Mouse (Mus musculus) neural tube, embryonic 11.5 days (tissue): ENCODE data around the gene Dbi. TPM values are rescaled to one million over a fixed set of nuclear protein-coding genes. Genes with fewer than 3 reads are reported as not detected.
A peak's percentile ranks its signal among the peaks of the same experiment; 100 is the strongest.
"Not testable (repeated sequence)": the region's sequence is repeated elsewhere in the genome, so short reads cannot be mapped to it uniquely, and the experiment has no call there.

ENCODE experiments used
- ATAC-seq: fragments of 200-750 bp; cut with Nextera tagmentation; 2 replicates; pipeline ENCODE4 v1.8.0; 2017; ENCODE audit warnings: moderate number of reproducible peaks, mild to moderate bottlenecking, moderate TSS enrichment, moderate library complexity; ENCODE audit not compliant: insufficient read depth, low FRiP score, low TSS enrichment
- DNase-seq: peaks from one replicate; pipeline ENCODE4 v3.0.0-alpha.2; 2015; ENCODE audit warnings: low spot score
- H3K27ac ChIP-seq: fragments of 300-500 bp; sonication (generic); 2 replicates; pipeline ENCODE4 v1.5.1; 2014; ENCODE audit warnings: low read depth, mild to moderate bottlenecking, low read length
- H3K27me3 ChIP-seq: fragments of 300-500 bp; sonication (generic); 2 replicates; pipeline ENCODE4 v1.6.1; 2014; ENCODE audit warnings: mild to moderate bottlenecking, low read length, mixed read lengths; ENCODE audit not compliant: control insufficient read depth, insufficient read depth
- H3K36me3 ChIP-seq: fragments of 300-500 bp; sonication (generic); 2 replicates; pipeline ENCODE4 v1.6.1; 2014; ENCODE audit warnings: mild to moderate bottlenecking, low read length, moderate library complexity, mixed read lengths; ENCODE audit not compliant: control insufficient read depth, insufficient read depth
- H3K4me1 ChIP-seq: fragments of 300-500 bp; sonication (generic); 2 replicates; pipeline ENCODE4 v1.6.1; 2014; ENCODE audit warnings: low read length, mixed read lengths; ENCODE audit not compliant: control insufficient read depth, insufficient read depth
- H3K4me2 ChIP-seq: fragments of 300-500 bp; sonication (generic); 2 replicates; pipeline ENCODE4 v1.6.1; 2014; ENCODE audit warnings: low read depth, mild to moderate bottlenecking, moderate library complexity
- H3K4me3 ChIP-seq: fragments of 300-500 bp; sonication (generic); 2 replicates; pipeline ENCODE4 v1.5.1; 2014; ENCODE audit warnings: low read depth, low read length
- H3K9ac ChIP-seq: fragments of 300-500 bp; sonication (generic); 2 replicates; pipeline ENCODE4 v1.6.1; 2014; ENCODE audit warnings: mild to moderate bottlenecking, low read length
- H3K9me3 ChIP-seq: fragments of 300-500 bp; sonication (generic); 2 replicates; pipeline ENCODE4 v1.6.1; 2016; ENCODE audit warnings: low read length; ENCODE audit not compliant: control insufficient read depth
- WGBS: fragments of 180-500 bp; shearing (Covaris S2); extraction: QIAGEN DNeasy Blood & Tissue Kit; methylation state at CpG from one replicate; pipeline ENCODE4 v1.1.7; 2014; 5-methylcytosine and 5-hydroxymethylcytosine counted together
- polyA plus RNA-seq: library from polyadenylated mRNA; unstranded; fragments of >200 nt; fragmentation: Nextera tagmentation; extraction: Ambion mirVana; gene quantifications from 2 replicates; pipeline ENCODE4 v1.2.1, GENCODE M21; 2014

The Dbi gene
- polyA plus RNA-seq, 1 experiment from 2014 or later: 1,076 TPM

GRCm38 (mm10) chr1:120099483-120099882, 21.4 kb downstream of the Dbi start:
- 65% methylated on average over 6 of the region's 6 CpGs for WGBS
- H3K36me3 ChIP-seq: no peaks in the 10 kb centered on the region
- H3K9me3 ChIP-seq: no peaks in the 10 kb centered on the region
- ATAC-seq (no peak), DNase-seq (no peak)
- H3K27ac ChIP-seq: no peak overlapping the region
- no peak overlapping the region for H3K4me3 ChIP-seq
- no peaks in the 10 kb centered on the region for H3K4me1 ChIP-seq
- H3K9ac ChIP-seq: no peak overlapping the region
- H3K4me2 ChIP-seq: no peak overlapping the region
- H3K27me3 ChIP-seq: no peaks in the 10 kb centered on the region

- DNase-seq: peak; percentile 62
- Histone ChIP-seq H3K4me2 (no peak overlapping the region), H3K27me3 (no peaks in the 10 kb centered on the region), H3K27ac (no peak overlapping the region), H3K4me3 (no peak overlapping the region), H3K9me3 (no peaks in the 10 kb centered on the region), H3K36me3 (no peaks in the 10 kb centered on the region), H3K9ac (no peak overlapping the region), H3K4me1 (no peaks in the 10 kb centered on the region)
- 17% methylated on average over 7 of the region's 7 CpGs for WGBS
- no peak for ATAC-seq
Observed at GRCm38 (mm10) chr1:120098327-120098726, 22.6 kb downstream of the Dbi start.

DNA sequence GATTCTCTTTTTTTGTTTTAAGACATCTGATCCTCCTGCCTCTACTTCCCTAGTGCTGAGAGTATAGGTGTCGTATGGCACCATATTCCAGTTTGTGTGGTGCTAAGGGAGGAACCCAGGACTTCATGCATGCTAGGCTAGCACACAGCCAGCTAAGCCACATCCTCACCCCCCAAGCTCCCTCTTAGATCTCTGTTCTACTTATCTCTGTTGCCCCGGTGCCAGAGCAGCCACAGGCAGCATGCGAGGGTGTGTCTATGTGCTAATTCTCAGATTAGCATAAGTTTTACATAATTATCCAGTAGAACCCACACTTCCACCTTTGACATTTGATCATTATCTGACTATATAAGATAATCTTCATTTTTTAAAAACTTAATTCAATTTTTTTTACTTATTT, 26.0 kb downstream of the Dbi start:
- Histone ChIP-seq H3K9me3 (no peaks in the 10 kb centered on the region), H3K27ac (no peak overlapping the region), H3K27me3 (no peaks in the 10 kb centered on the region), H3K4me3 (no peak overlapping the region), H3K4me2 (no peak overlapping the region), H3K9ac (no peak overlapping the region), H3K36me3 (no peaks in the 10 kb centered on the region), H3K4me1 (no peaks in the 10 kb centered on the region)
- ATAC-seq (no peak), DNase-seq (no peak)
- WGBS: 83% methylated on average over 3 of the region's 3 CpGs

DNA sequence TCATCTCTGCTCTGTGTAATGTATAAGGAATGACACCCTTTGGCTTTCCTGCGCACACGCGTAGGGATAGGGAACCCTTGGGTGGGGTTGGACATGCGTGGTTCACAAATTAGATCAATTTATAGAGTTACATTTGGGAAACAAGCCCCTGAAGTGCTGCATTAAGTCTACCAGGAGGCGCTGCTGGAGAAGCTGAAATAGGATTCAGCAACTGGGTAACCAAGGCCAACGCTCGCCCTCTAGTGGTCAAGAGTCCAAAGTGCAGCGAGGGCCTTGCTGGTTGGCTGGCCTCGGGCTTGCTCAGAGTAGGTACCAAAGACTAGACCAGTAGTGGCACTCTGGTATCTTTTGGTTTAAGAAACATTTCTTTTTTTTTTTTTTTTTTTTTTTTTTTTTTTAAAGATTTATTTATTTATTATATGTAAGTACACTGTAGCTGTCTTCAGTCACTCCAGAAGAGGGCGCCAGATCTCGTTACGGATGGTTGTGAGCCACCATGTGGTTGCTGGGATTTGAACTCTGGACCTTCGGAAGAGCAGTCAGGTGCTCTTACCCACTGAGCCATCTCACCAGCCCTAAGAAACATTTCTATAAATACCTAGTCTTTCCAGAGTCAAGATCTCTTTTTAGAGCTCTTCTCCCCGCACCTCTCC, 27.3 kb downstream of the Dbi start:
- not testable (repeated sequence) for H3K4me3 ChIP-seq, H3K4me2 ChIP-seq, H3K9me3 ChIP-seq, H3K36me3 ChIP-seq, H3K27ac ChIP-seq, H3K27me3 ChIP-seq, H3K9ac ChIP-seq, H3K4me1 ChIP-seq
- peak; percentile 85 for DNase-seq
- ATAC-seq: peak; percentile 46; the same call in 1 of the 2 replicates
- WGBS: 53% methylated on average over 11 of the region's 14 CpGs

GRCm38 (mm10) chr1:120090880-120091570, 29.9 kb downstream of the Dbi start:
- no peak overlapping the region for H3K27ac ChIP-seq
- WGBS: 84% methylated on average over 8 of the region's 8 CpGs
- H3K4me2 ChIP-seq: no peak overlapping the region
- ATAC-seq (no peak), DNase-seq (no peak)
- no peak overlapping the region for H3K9ac ChIP-seq
- no peak overlapping the region for H3K4me3 ChIP-seq
- no peaks in the 10 kb centered on the region for H3K36me3 ChIP-seq
- no peaks in the 10 kb centered on the region for H3K27me3 ChIP-seq
- H3K4me1 ChIP-seq: no peaks in the 10 kb centered on the region
- H3K9me3 ChIP-seq: no peaks in the 10 kb centered on the region

DNA sequence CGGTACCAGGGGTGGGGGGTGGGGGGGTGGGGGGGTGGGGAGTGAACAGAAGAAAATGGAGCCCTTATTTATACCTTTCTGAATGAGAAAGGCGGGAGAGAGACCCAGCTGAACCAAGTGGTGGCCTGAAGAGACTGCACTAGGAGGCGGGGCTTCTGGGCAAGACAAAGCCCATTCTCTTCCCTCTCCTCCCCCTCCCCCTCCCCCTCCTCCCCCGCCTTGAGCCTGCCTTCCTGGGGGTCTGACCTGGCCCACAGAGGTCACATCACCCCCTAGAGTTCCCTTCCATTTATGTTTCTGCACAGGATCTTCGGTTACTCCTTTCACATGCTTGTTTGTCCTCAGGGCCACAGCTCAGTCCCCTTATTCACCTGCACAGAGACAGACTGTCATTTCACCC, 31.7 kb downstream of the Dbi start:
- Histone ChIP-seq H3K4me2 (no peak overlapping the region), H3K4me1 (no peaks in the 10 kb centered on the region), H3K9ac (no peak overlapping the region), H3K9me3 (no peaks in the 10 kb centered on the region), H3K4me3 (no peak overlapping the region), H3K27ac (no peak overlapping the region), H3K27me3 (no peaks in the 10 kb centered on the region), H3K36me3 (no peaks in the 10 kb centered on the region)
- DNase-seq (no peak), ATAC-seq (no peak)
- 3% methylated on average over 4 of the region's 5 CpGs for WGBS

- no peak for DNase-seq
- H3K4me3 ChIP-seq: no peak overlapping the region
- no peaks in the 10 kb centered on the region for H3K4me1 ChIP-seq
Observed at GRCm38 (mm10) chr1:120086644-120087043, 34.2 kb downstream of the Dbi start.

DNA sequence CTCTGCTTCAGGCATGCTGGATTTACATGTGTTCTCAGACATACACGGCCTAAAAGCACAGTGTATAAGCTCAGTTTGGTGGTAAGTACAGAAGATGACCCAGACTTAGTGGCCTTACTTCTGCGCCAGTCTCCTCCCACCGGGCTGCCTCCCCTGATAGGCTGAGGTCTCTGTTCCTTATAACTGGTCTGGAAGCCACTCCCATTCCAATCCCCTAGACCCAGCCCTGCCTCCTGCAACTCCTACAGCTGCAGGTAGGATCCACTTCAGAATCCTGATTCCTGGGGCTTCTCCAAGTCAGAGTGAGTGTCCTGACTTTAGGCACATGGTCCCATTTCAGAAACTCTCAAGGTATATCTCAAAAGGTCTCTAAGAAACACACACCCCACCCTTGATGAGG, 35.2 kb downstream of the Dbi start:
- 69% methylated on average over 3 of the region's 3 CpGs for WGBS
- DNase-seq (no peak), ATAC-seq (no peak)
- H3K9me3 ChIP-seq: no peaks in the 10 kb centered on the region
- no peak overlapping the region for H3K4me2 ChIP-seq
- no peak overlapping the region for H3K4me3 ChIP-seq
- no peak overlapping the region for H3K9ac ChIP-seq
- no peaks in the 10 kb centered on the region for H3K27me3 ChIP-seq
- H3K36me3 ChIP-seq: no peaks in the 10 kb centered on the region
- no peaks in the 10 kb centered on the region for H3K4me1 ChIP-seq
- no peak overlapping the region for H3K27ac ChIP-seq

More at GRCm38 (mm10) chr1:120086644-120087043, 34.2 kb downstream of the Dbi start:
- H3K4me2 ChIP-seq: no peak overlapping the region
- ATAC-seq: no peak
- H3K27me3 ChIP-seq: no peaks in the 10 kb centered on the region
- H3K36me3 ChIP-seq: no peaks in the 10 kb centered on the region
- no peak overlapping the region for H3K9ac ChIP-seq
- WGBS: 78% methylated on average over 13 of the region's 13 CpGs
- H3K27ac ChIP-seq: no peak overlapping the region
- no peaks in the 10 kb centered on the region for H3K9me3 ChIP-seq

GRCm38 (mm10) chr1:120083921-120084517, 36.9 kb downstream of the Dbi start:
- no peaks in the 10 kb centered on the region for H3K36me3 ChIP-seq
- H3K4me3 ChIP-seq: no peak overlapping the region
- no peak overlapping the region for H3K4me2 ChIP-seq
- no peak overlapping the region for H3K9ac ChIP-seq
- H3K27ac ChIP-seq: no peak overlapping the region
- ATAC-seq (no peak), DNase-seq (no peak)
- no peaks in the 10 kb centered on the region for H3K27me3 ChIP-seq
- H3K4me1 ChIP-seq: no peaks in the 10 kb centered on the region
- H3K9me3 ChIP-seq: no peaks in the 10 kb centered on the region
- WGBS: 64% methylated on average over 5 of the region's 5 CpGs
